Comparison of ENCODE assay signal across 10 mouse cellular contexts in genomic region chr17:32479554-32480506, GRCm38 (mm10). TPM values are rescaled to one million over a fixed set of nuclear protein-coding genes. Genes with fewer than 3 reads are reported as not detected.
DNase-seq lines count a peak whose midpoint lies in the region; ATAC-seq and TF ChIP-seq lines count a peak whose summit lies in the region.
"Had no signal": no experiment of that assay in that cellular context is flagged by ENCODE, and none has a peak within 500 bp of the region (broad histone marks: within the 10 kb centered on the region; RNA-seq: fewer than 3 reads in every experiment).

No protein-coding gene starts in this region.

- TF ChIP-seq POLR2A in heart, adult 2 months (IDR thresholded peaks at IDR 0.05; ENCODE audit: insufficient read depth, low read depth, low read length): no peak

- no peaks in the 10 kb centered on the region for H3K4me1 ChIP-seq in heart, adult 2 months (ENCODE audit: control insufficient read depth, insufficient read depth, low read length)

- ATAC-seq in monocyte, adult 5-6 weeks (replicated peaks; ENCODE audit: insufficient number of reproducible peaks, low FRiP score, low TSS enrichment, poor library complexity, severe bottlenecking): no peak

- peak; percentile 39; the same call in 1 of the 2 replicates for TF ChIP-seq CTCF in heart, adult 2 months (IDR thresholded peaks at IDR 0.05)

- no peaks in the 10 kb centered on the region for H3K79me2 ChIP-seq in heart, adult 2 months (replicated peaks; ENCODE audit: control insufficient read depth, insufficient read depth, low read length)

- no peaks in the 10 kb centered on the region for H3K36me3 ChIP-seq in heart, adult 2 months (ENCODE audit: control insufficient read depth, insufficient read depth, low read length)
- H3K36me3 ChIP-seq: midbrain, embryonic 12.5 days had no signal

- no peaks in the 10 kb centered on the region; the same call in 1 of the 2 replicates for H3K27me3 ChIP-seq in heart, adult 2 months (ENCODE audit: control insufficient read depth, insufficient read depth, low read length)

- DNase-seq in heart, adult 2 months: no peak
- no peak for DNase-seq in heart, adult 11 months
- peak; percentile 32 for DNase-seq in lung, postnatal 10 days
- no peak for DNase-seq in lung, postnatal 25 days (ENCODE audit: low spot score)
- DNase-seq in adrenal gland, postnatal 25 days: peak; percentile 7
- DNase-seq in mesoderm, embryonic 11.5 days (ENCODE audit: low read depth, low spot score): peak; percentile 11
- DNase-seq in urinary bladder, postnatal 36 days (ENCODE audit: low spot score in 2 of 2): no peak

- intact Hi-C loops in heart, adult 2 months (cut with DNase I): no loop called here

- 0 out of 2 replicates have a peak, but pooled peaks have one; percentile 9 for TF ChIP-seq EP300 in heart, adult 2 months (IDR thresholded peaks at IDR 0.05; ENCODE audit: insufficient read depth, low read depth, low read length)

- H3K27ac ChIP-seq in heart, adult 2 months: no peak overlapping the region
- H3K27ac ChIP-seq: midbrain, embryonic 12.5 days had no signal

- H3K9ac ChIP-seq in heart, adult 2 months (ENCODE audit: low read depth, low read length): no peak overlapping the region
- H3K9ac ChIP-seq: midbrain, embryonic 12.5 days had no signal

- WGBS in heart, adult 2 months: 10% methylated on average over 8 of the region's 8 CpGs

- H3K4me3 ChIP-seq in heart, adult 2 months: no peak overlapping the region
- H3K4me3 ChIP-seq: midbrain, embryonic 12.5 days had no signal

RNA-seq across cellular contexts. Expression of gene Cyp4f17, which starts 26.0 kb away (rescaled TPM):
- 1 to 10 TPM; 4.5 to 5.4 TPM for total RNA-seq in heart, adult 2 months (2021)
- polyA plus RNA-seq in heart, adult 2 months (2012; rRNA removed): 8.6 and 9.8 TPM in 2 replicates
- 8.3 and 9.4 TPM in 2 replicates for total RNA-seq in adrenal gland, postnatal 25 days (2021)
- total RNA-seq in monocyte, adult 5-6 weeks (2017): 0.11 to 1.2 TPM (median 1.1 TPM) in 3 replicates

RNA-seq across cellular contexts. Expression of gene Cyp4f39, which starts 27.3 kb away (rescaled TPM):
- not detected for total RNA-seq in heart, adult 2 months (2021)
- polyA plus RNA-seq in heart, adult 2 months (2012; rRNA removed): 0.21 TPM in 1 of 2 replicates, not detected in the other
- total RNA-seq in adrenal gland, postnatal 25 days (2021): not detected in 2 replicates
- total RNA-seq in monocyte, adult 5-6 weeks (2017): not detected in 3 replicates

RNA-seq across cellular contexts. Expression of gene Pglyrp2, which starts 55.9 kb away (rescaled TPM):
- under 1 TPM in 1 of 2 experiments, not detected in 1; 0.09 TPM for total RNA-seq in heart, adult 2 months (2021)
- 0.35 and 0.86 TPM in 2 replicates for polyA plus RNA-seq in heart, adult 2 months (2012; rRNA removed)
- 0.12 and 0.57 TPM in 2 replicates for total RNA-seq in adrenal gland, postnatal 25 days (2021)
- total RNA-seq in monocyte, adult 5-6 weeks (2017): 7.1 to 34.0 TPM (median 12.8 TPM) in 3 replicates
- polyA plus RNA-seq: heart, embryonic 14.5 days; midbrain, embryonic 12.5 days had no signal

RNA-seq across cellular contexts. Expression of gene Cyp4f16, which starts 56.5 kb away (rescaled TPM):
- total RNA-seq in heart, adult 2 months (2021): 1 to 10 TPM; 4.5 to 4.7 TPM
- 10.2 and 10.5 TPM in 2 replicates for polyA plus RNA-seq in heart, adult 2 months (2012; rRNA removed)
- total RNA-seq in adrenal gland, postnatal 25 days (2021): 10.0 and 16.1 TPM in 2 replicates
- total RNA-seq in monocyte, adult 5-6 weeks (2017): 94.6 to 125 TPM (median 116 TPM) in 3 replicates

Comparison
In these comparisons a context has a peak if more than half of its experiments do, and no peak if none do; other contexts are left out.
1. DNase-seq: peak in lung, postnatal 10 days (single experiment), adrenal gland, postnatal 25 days (single experiment) and mesoderm, embryonic 11.5 days (single experiment); none in heart, adult 2 months (0 of 2), heart, adult 11 months (single experiment), lung, postnatal 25 days (single experiment) and urinary bladder, postnatal 36 days (0 of 2).